Mouse (Mus musculus): Measurements from ENCODE around the gene Fam110c.

- TF ChIP-seq MAFK (IDR thresholded peaks at IDR 0.05; ENCODE audit: insufficient read depth, low read depth, low read length) = no peak
- no peak for TF ChIP-seq HCFC1 (IDR thresholded peaks at IDR 0.05; ENCODE audit: borderline replicate concordance, insufficient read depth, low read length)
- TF ChIP-seq CHD2 (IDR thresholded peaks at IDR 0.05; ENCODE audit: low read depth, low read length) = no peak
Measured at GRCm38 (mm10) chr12:31083007-31083406, 9.3 kb downstream of the Fam110c start.

Measured in ES-E14 (cell line).